Mouse (Mus musculus) small intestine, adult 2 months (tissue): ENCODE data around the gene Dsp.

Experiments used
- CTCF ChIP-seq: fragments of 200-500 bp; IDR thresholded peaks from 2 replicates; pipeline ENCODE4 v1.5.1; 2012; ENCODE audit warnings: low read depth, mild to moderate bottlenecking, control low read depth, inconsistent platforms, low read length, moderate library complexity, mixed read lengths; ENCODE audit not compliant: insufficient replicate concordance, insufficient read length; ENCODE audit errors: extremely low read depth
- POLR2A ChIP-seq: fragments of 200-500 bp; IDR thresholded peaks from 2 replicates; pipeline ENCODE4 v1.6.1; 2012; ENCODE audit warnings: low read depth, mild to moderate bottlenecking, control low read depth, inconsistent platforms, low read length, moderate library complexity

GRCm38 (mm10) chr13:38167056-38167455 is 16.0 kb downstream of the Dsp start:
- TF ChIP-seq CTCF = no peak
- no peak for TF ChIP-seq POLR2A
